Mouse (Mus musculus): ENCODE measurements around the gene Harbi1.
"Not testable (repeated sequence)": the region's sequence is repeated elsewhere in the genome, so short reads cannot be mapped to it uniquely, and the experiment has no call there.

The Harbi1 gene

GRCm38 (mm10) chr2:91714921-91715320 is 4.3 kb downstream of the Harbi1 start:
- no peak for DNase-seq (ENCODE audit: low spot score)

GRCm38 (mm10) chr2:91718276-91718675 is 7.6 kb downstream of the Harbi1 start:
- DNase-seq (ENCODE audit: low spot score): no peak

GRCm38 (mm10) chr2:91723382-91723781 is 12.7 kb downstream of the Harbi1 start:
- DNase-seq (ENCODE audit: low spot score): no peak

- DNase-seq (ENCODE audit: low spot score): no peak
These were observed 13.3 kb downstream of the Harbi1 start for GRCm38 (mm10) chr2:91723951-91724350.

- no peak for DNase-seq (ENCODE audit: low spot score)
These were observed 14.1 kb downstream of the Harbi1 start for GRCm38 (mm10) chr2:91724716-91725115.

GRCm38 (mm10) chr2:91725476-91725875 is 14.8 kb downstream of the Harbi1 start:
- not testable (repeated sequence) for DNase-seq (ENCODE audit: low spot score)

- DNase-seq (ENCODE audit: low spot score): no peak
These were observed 16.4 kb downstream of the Harbi1 start for GRCm38 (mm10) chr2:91727011-91727410.

- DNase-seq (ENCODE audit: low spot score): no peak
These were observed 18.9 kb downstream of the Harbi1 start for GRCm38 (mm10) chr2:91729571-91729970.

- DNase-seq (ENCODE audit: low spot score): peak; percentile 97
These were observed 19.5 kb downstream of the Harbi1 start, which contains the start of gene Ambra1 for GRCm38 (mm10) chr2:91729971-91730821. Ambra1 (plus strand) TSS chr2:91730134.

- no peak for DNase-seq (ENCODE audit: low spot score)
These were observed 24.6 kb downstream of the Harbi1 start for GRCm38 (mm10) chr2:91735221-91735620.

- DNase-seq (ENCODE audit: low spot score): no peak
These were observed 28.9 kb downstream of the Harbi1 start for GRCm38 (mm10) chr2:91739586-91739985.

- DNase-seq (ENCODE audit: low spot score): no peak
These were observed 34.0 kb downstream of the Harbi1 start for GRCm38 (mm10) chr2:91744686-91745085.

- no peak for DNase-seq (ENCODE audit: low spot score)
These were observed 39.2 kb downstream of the Harbi1 start for GRCm38 (mm10) chr2:91749811-91750261.

Measured in embryo, embryonic 10.5 days (tissue).